Mouse (Mus musculus) megakaryocyte, adult 5-6 weeks (primary cell): ENCODE measurements at regions not wholly inside any gene's neighbourhood (a gene's known extent, or its start where the extent isn't known, plus 50 kb on each side); places are given as distances from the start of the nearest gene placed in this dataset.

Experiments
- ATAC-seq: 2 replicates; pipeline ENCODE4 v1.8.0; 2016; ENCODE audit warnings: mild to moderate bottlenecking, inconsistent platforms; ENCODE audit not compliant: poor library complexity, severe bottlenecking

GRCm38 (mm10) chr4:7666935-7667594 is 571.8 kb downstream of the Car8 start:
- no peak for ATAC-seq

- no peak for ATAC-seq
Measured at GRCm38 (mm10) chr4:7642878-7643590, 595.8 kb downstream of the Car8 start.

- ATAC-seq: no peak
Measured at GRCm38 (mm10) chr4:7597671-7598390, 641.0 kb downstream of the Car8 start.

- no peak for ATAC-seq
Measured at GRCm38 (mm10) chr4:7596116-7596515, 642.7 kb downstream of the Car8 start.

GRCm38 (mm10) chr4:7583851-7584250 is 655.0 kb downstream of the Car8 start:
- ATAC-seq: no peak

- ATAC-seq: no peak
Measured at GRCm38 (mm10) chr4:7581931-7582330, 656.9 kb downstream of the Car8 start.

- ATAC-seq: no peak
Measured at GRCm38 (mm10) chr4:7581220-7581916, 657.5 kb downstream of the Car8 start.

GRCm38 (mm10) chr4:7580554-7581219 is 658.2 kb downstream of the Car8 start:
- ATAC-seq: no peak

- ATAC-seq: no peak
Measured at GRCm38 (mm10) chr4:7574011-7574410, 664.8 kb downstream of the Car8 start.

- no peak for ATAC-seq
Measured at GRCm38 (mm10) chr4:7567687-7568393, 671.0 kb downstream of the Car8 start.

GRCm38 (mm10) chr4:7559867-7560832 is 678.7 kb downstream of the Car8 start:
- ATAC-seq: no peak

GRCm38 (mm10) chr4:7558721-7559120 is 680.1 kb downstream of the Car8 start:
- no peak for ATAC-seq

- ATAC-seq: no peak
Measured at GRCm38 (mm10) chr4:7534301-7534700, 704.5 kb downstream of the Car8 start.

- no peak for ATAC-seq
Measured at GRCm38 (mm10) chr4:7527718-7528117, 711.1 kb downstream of the Car8 start.

GRCm38 (mm10) chr4:7513081-7513480 is 725.8 kb downstream of the Car8 start:
- ATAC-seq: no peak

- peak; percentile 38; the same call in 1 of the 2 replicates for ATAC-seq
Measured at GRCm38 (mm10) chr4:7485552-7485951, 753.3 kb downstream of the Car8 start.

- ATAC-seq: peak; percentile 15; the same call in 1 of the 2 replicates
Measured at GRCm38 (mm10) chr4:7455130-7455529, 783.7 kb downstream of the Car8 start.

GRCm38 (mm10) chr4:7452678-7453077 is 786.2 kb downstream of the Car8 start:
- ATAC-seq: no peak

- no peak for ATAC-seq
Measured at GRCm38 (mm10) chr4:7450991-7451390, 787.9 kb downstream of the Car8 start.
